Mouse (Mus musculus) heart, embryonic 16.5 days (tissue): ENCODE data around the gene Sox12. TPM values are rescaled to one million over a fixed set of nuclear protein-coding genes. Genes with fewer than 3 reads are reported as not detected.

Experiments
- ATAC-seq: fragments of 200-750 bp; cut with Nextera tagmentation; replicated peaks from 2 replicates; pipeline ENCODE4 v1.8.0; 2017; ENCODE audit warnings: moderate number of reproducible peaks; ENCODE audit not compliant: insufficient read depth, low FRiP score; ENCODE audit errors: extremely low read depth
- H3K27ac ChIP-seq: fragments of 300-500 bp; sonication (generic); 2 replicates; pipeline ENCODE4 v1.5.1; 2014; ENCODE audit warnings: mild to moderate bottlenecking, low read length, control low read depth, moderate library complexity
- H3K27me3 ChIP-seq: fragments of 300-500 bp; sonication (generic); 2 replicates; pipeline ENCODE4 v1.6.1; 2014; ENCODE audit warnings: low read length, mixed read lengths; ENCODE audit not compliant: control insufficient read depth, insufficient read depth
- H3K36me3 ChIP-seq: fragments of 300-500 bp; sonication (generic); 2 replicates; pipeline ENCODE4 v1.6.1; 2014; ENCODE audit not compliant: control insufficient read depth, insufficient read depth
- H3K4me1 ChIP-seq: fragments of 300-500 bp; sonication (generic); 2 replicates; pipeline ENCODE4 v1.6.1; 2014; ENCODE audit warnings: low read length, mixed read lengths; ENCODE audit not compliant: control insufficient read depth, insufficient read depth
- H3K4me2 ChIP-seq: fragments of 300-500 bp; sonication (generic); 2 replicates; pipeline ENCODE4 v1.6.1; 2014; ENCODE audit warnings: low read depth, mild to moderate bottlenecking, control low read depth, low read length
- H3K4me3 ChIP-seq: fragments of 300-500 bp; sonication (generic); 2 replicates; pipeline ENCODE4 v1.5.1; 2014; ENCODE audit warnings: mild to moderate bottlenecking, control low read depth, low read length
- H3K9ac ChIP-seq: fragments of 300-500 bp; sonication (generic); 2 replicates; pipeline ENCODE4 v1.6.1; 2014; ENCODE audit warnings: low read length, control low read depth
- H3K9me3 ChIP-seq: fragments of 300-500 bp; sonication (generic); replicated peaks from 2 replicates; pipeline ENCODE4 v1.6.1; 2016; ENCODE audit warnings: low read length; ENCODE audit not compliant: control insufficient read depth
- WGBS: fragments of 180-500 bp; shearing (Covaris S2); extraction: QIAGEN DNeasy Blood & Tissue Kit; methylation state at CpG from one replicate; pipeline ENCODE4 v1.1.7; 2014; 5-methylcytosine and 5-hydroxymethylcytosine counted together
- polyA plus RNA-seq: library from polyadenylated mRNA; unstranded; fragments of >200 nt; fragmentation: Nextera tagmentation; extraction: Ambion mirVana; gene quantifications from 2 replicates; pipeline ENCODE4 v1.2.1, GENCODE M21; 2015

Gene Sox12
- polyA plus RNA-seq, 1 experiment from 2014 or later = 5.4 TPM

- Histone ChIP-seq H3K4me3 (peak overlapping the region; percentile 91), H3K27ac (peak overlapping the region; percentile 98), H3K27me3 (no peaks in the 10 kb centered on the region), H3K9ac (peak overlapping the region; percentile 98), H3K9me3 (no peaks in the 10 kb centered on the region), H3K4me2 (peak overlapping the region; percentile 94), H3K36me3 (no peaks in the 10 kb centered on the region), H3K4me1 (peaks cover 31% of the 10 kb centered on the region)
- 15% methylated on average over 13 of the region's 13 CpGs for WGBS
- ATAC-seq = no peak
Measured at GRCm38 (mm10) chr2:152395271-152395920, 2.5 kb downstream of the Sox12 start.

GRCm38 (mm10) chr2:152393225-152394017 lies 4.4 kb downstream of the Sox12 start:
- H3K4me2 ChIP-seq = peak overlapping the region; percentile 94; the same call in 1 of the 2 replicates
- no peak for ATAC-seq
- peak overlapping the region; percentile 74 for H3K27ac ChIP-seq
- no peak overlapping the region for H3K4me3 ChIP-seq
- 53% methylated on average over 9 of the region's 9 CpGs for WGBS
- no peaks in the 10 kb centered on the region for H3K9me3 ChIP-seq
- H3K4me1 ChIP-seq = peaks cover 23% of the 10 kb centered on the region
- H3K36me3 ChIP-seq = no peaks in the 10 kb centered on the region
- 0 out of 2 replicates have a peak overlapping the region, but pooled peaks have one; percentile 8 for H3K9ac ChIP-seq
- no peaks in the 10 kb centered on the region for H3K27me3 ChIP-seq

- no peaks in the 10 kb centered on the region for H3K27me3 ChIP-seq
- WGBS = 18% methylated on average over 3 of the region's 3 CpGs
- no peak for ATAC-seq
Measured at GRCm38 (mm10) chr2:152392786-152393185, 5.1 kb downstream of the Sox12 start.

GRCm38 (mm10) chr2:152384191-152384590 lies 13.7 kb downstream of the Sox12 start:
- no peaks in the 10 kb centered on the region for H3K36me3 ChIP-seq
- no peak overlapping the region for H3K9ac ChIP-seq
- H3K4me3 ChIP-seq = no peak overlapping the region
- H3K4me1 ChIP-seq = peaks cover 2% of the 10 kb centered on the region; the same call in 1 of the 2 replicates
- H3K9me3 ChIP-seq = no peaks in the 10 kb centered on the region
- no peaks in the 10 kb centered on the region for H3K27me3 ChIP-seq
- H3K27ac ChIP-seq = no peak overlapping the region
- ATAC-seq = no peak
- 84% methylated on average over 4 of the region's 4 CpGs for WGBS
- no peak overlapping the region for H3K4me2 ChIP-seq

More at GRCm38 (mm10) chr2:152392786-152393185, 5.1 kb downstream of the Sox12 start:
- Histone ChIP-seq H3K36me3 (no peaks in the 10 kb centered on the region), H3K9ac (no peak overlapping the region), H3K9me3 (no peaks in the 10 kb centered on the region), H3K4me1 (peaks cover 23% of the 10 kb centered on the region), H3K4me3 (no peak overlapping the region), H3K4me2 (no peak overlapping the region), H3K27ac (no peak overlapping the region)

- H3K27ac ChIP-seq = no peak within 1 kb of the TSS
- peaks cover 8% of the 10 kb centered on the region for H3K4me1 ChIP-seq
- 5% methylated on average over 16 of the region's 16 CpGs for WGBS
- H3K4me2 ChIP-seq = peak within 1 kb of the TSS; percentile 9
- no peak within 1 kb of the TSS for H3K4me3 ChIP-seq
- peak within 1 kb of the TSS; percentile 19; the same call in 1 of the 2 replicates for H3K9ac ChIP-seq
- H3K27me3 ChIP-seq = peaks cover 13% of the 10 kb centered on the region
- no peaks in the 10 kb centered on the region for H3K9me3 ChIP-seq
- no peak for ATAC-seq
- no peaks in the 10 kb centered on the region for H3K36me3 ChIP-seq
Measured at GRCm38 (mm10) chr2:152376345-152376741, 21.5 kb downstream of the Sox12 start, which contains the start of gene Nrsn2. TSS of gene Nrsn2 (minus strand) at chr2:152376638.

- H3K4me2 ChIP-seq = peak overlapping the region; percentile 9
- 8% methylated on average over 21 of the region's 21 CpGs for WGBS
- peaks cover 13% of the 10 kb centered on the region for H3K27me3 ChIP-seq
- peak overlapping the region; percentile 19; the same call in 1 of the 2 replicates for H3K9ac ChIP-seq
- H3K4me3 ChIP-seq = no peak overlapping the region
- H3K4me1 ChIP-seq = peaks cover 7% of the 10 kb centered on the region
- no peaks in the 10 kb centered on the region for H3K9me3 ChIP-seq
- no peaks in the 10 kb centered on the region for H3K36me3 ChIP-seq
- no peak for ATAC-seq
- no peak overlapping the region for H3K27ac ChIP-seq
Measured at GRCm38 (mm10) chr2:152375652-152376344, 22.1 kb downstream of the Sox12 start.

- peaks cover 6% of the 10 kb centered on the region for H3K4me1 ChIP-seq
- H3K4me2 ChIP-seq = no peak overlapping the region
- no peaks in the 10 kb centered on the region for H3K36me3 ChIP-seq
- no peaks in the 10 kb centered on the region for H3K9me3 ChIP-seq
- H3K9ac ChIP-seq = no peak overlapping the region
- peaks cover 13% of the 10 kb centered on the region for H3K27me3 ChIP-seq
- 79% methylated on average over 9 of the region's 9 CpGs for WGBS
- H3K27ac ChIP-seq = no peak overlapping the region
- no peak for ATAC-seq
- no peak overlapping the region for H3K4me3 ChIP-seq
Measured at GRCm38 (mm10) chr2:152373547-152373946, 24.3 kb downstream of the Sox12 start.

- 65% methylated on average over 4 of the region's 4 CpGs for WGBS
- Histone ChIP-seq H3K4me3 (no peak overlapping the region), H3K9me3 (no peaks in the 10 kb centered on the region), H3K4me1 (peaks cover 6% of the 10 kb centered on the region), H3K27me3 (peaks cover 13% of the 10 kb centered on the region), H3K36me3 (no peaks in the 10 kb centered on the region), H3K4me2 (no peak overlapping the region), H3K27ac (no peak overlapping the region), H3K9ac (no peak overlapping the region)
- no peak for ATAC-seq
Measured at GRCm38 (mm10) chr2:152372661-152373060, 25.2 kb downstream of the Sox12 start.
